Mouse (Mus musculus) kidney, embryonic 16.5 days (tissue): ENCODE measurements around the gene Gm11020. TPM values are rescaled to one million over a fixed set of nuclear protein-coding genes. Genes with fewer than 3 reads are reported as not detected.
"Not testable (repeated sequence)": the region's sequence is repeated elsewhere in the genome, so short reads cannot be mapped to it uniquely, and the experiment has no call there.

ENCODE experiments used
- ATAC-seq: fragments of 200-750 bp; cut with Nextera tagmentation; 2 replicates; pipeline ENCODE4 v1.8.0; 2017; ENCODE audit warnings: moderate TSS enrichment; ENCODE audit not compliant: low FRiP score, low TSS enrichment
- H3K27ac ChIP-seq: fragments of 300-500 bp; sonication (generic); 2 replicates; pipeline ENCODE4 v1.5.1; 2014; ENCODE audit warnings: low read length
- H3K27me3 ChIP-seq: fragments of 300-500 bp; sonication (generic); 2 replicates; pipeline ENCODE4 v1.6.1; 2014; ENCODE audit warnings: low read length, control low read depth, mixed read lengths; ENCODE audit not compliant: insufficient read depth
- H3K36me3 ChIP-seq: fragments of 300-500 bp; sonication (generic); 2 replicates; pipeline ENCODE4 v1.6.1; 2014; ENCODE audit warnings: low read length, control low read depth, mixed read lengths; ENCODE audit not compliant: insufficient read depth
- H3K4me1 ChIP-seq: fragments of 300-500 bp; sonication (generic); 2 replicates; pipeline ENCODE4 v1.6.1; 2014; ENCODE audit warnings: low read length, control low read depth, mixed read lengths; ENCODE audit not compliant: insufficient read depth
- H3K4me2 ChIP-seq: fragments of 300-500 bp; sonication (generic); replicated peaks from 2 replicates; pipeline ENCODE4 v1.6.1; 2014; ENCODE audit warnings: low read depth, low read length
- H3K4me3 ChIP-seq: fragments of 300-500 bp; sonication (generic); 2 replicates; pipeline ENCODE4 v1.5.1; 2014; ENCODE audit warnings: mild to moderate bottlenecking, low read length
- H3K9ac ChIP-seq: fragments of 300-500 bp; sonication (generic); replicated peaks from 2 replicates; pipeline ENCODE4 v1.6.1; 2014; ENCODE audit warnings: low read length
- H3K9me3 ChIP-seq: fragments of 300-500 bp; sonication (generic); 2 replicates; pipeline ENCODE4 v1.6.1; 2016; ENCODE audit warnings: low read length, control low read depth
- WGBS: fragments of 180-500 bp; shearing (Covaris S2); extraction: QIAGEN DNeasy Blood & Tissue Kit; methylation state at CpG from one replicate; pipeline ENCODE4 v1.1.7; 2014; 5-methylcytosine and 5-hydroxymethylcytosine counted together
- polyA plus RNA-seq: library from polyadenylated mRNA; unstranded; fragments of >200 nt; fragmentation: Nextera tagmentation; extraction: Ambion mirVana; gene quantifications from 2 replicates; pipeline ENCODE4 v1.2.1, GENCODE M21; 2015

The Gm11020 gene
- polyA plus RNA-seq, 1 experiment from 2014 or later: not detected

- H3K27me3 ChIP-seq, H3K4me2 ChIP-seq, H3K36me3 ChIP-seq, H3K9ac ChIP-seq, H3K9me3 ChIP-seq, H3K4me1 ChIP-seq, H3K4me3 ChIP-seq, H3K27ac ChIP-seq, ATAC-seq: not testable (repeated sequence)
- 85% methylated on average over 12 of the region's 12 CpGs for whole genome bisulfite sequencing
Measured at GRCm38 (mm10) chr8:104321930-104322329, 563 bp downstream of the Gm11020 start, which contains the start of gene Cmtm2b. TSS of gene Cmtm2b (plus strand) at chr8:104322230.

GRCm38 (mm10) chr8:104332665-104333631, 11.6 kb downstream of the Gm11020 start:
- Histone ChIP-seq H3K27me3 (no peaks in the 10 kb centered on the region), H3K4me1 (no peaks in the 10 kb centered on the region), H3K9ac (no peak overlapping the region), H3K9me3 (no peaks in the 10 kb centered on the region; the same call in 1 of the 2 replicates), H3K4me2 (no peak overlapping the region), H3K27ac (no peak overlapping the region), H3K36me3 (no peaks in the 10 kb centered on the region), H3K4me3 (no peak overlapping the region)
- no peak for ATAC-seq
- 75% methylated on average over 5 of the region's 5 CpGs for WGBS

- H3K27ac ChIP-seq: no peak overlapping the region
- H3K4me2 ChIP-seq: no peak overlapping the region
- H3K27me3 ChIP-seq: no peaks in the 10 kb centered on the region
- no peaks in the 10 kb centered on the region for H3K36me3 ChIP-seq
- WGBS: 77% methylated on average over 5 of the region's 5 CpGs
- no peak overlapping the region for H3K9ac ChIP-seq
- no peak overlapping the region for H3K4me3 ChIP-seq
- no peaks in the 10 kb centered on the region for H3K4me1 ChIP-seq
- no peak for ATAC-seq
- no peaks in the 10 kb centered on the region; the same call in 1 of the 2 replicates for H3K9me3 ChIP-seq
Measured at GRCm38 (mm10) chr8:104333786-104334185, 12.4 kb downstream of the Gm11020 start.

GRCm38 (mm10) chr8:104334196-104334595, 12.8 kb downstream of the Gm11020 start:
- Histone ChIP-seq H3K4me3 (no peak overlapping the region), H3K27ac (no peak overlapping the region), H3K4me2 (no peak overlapping the region), H3K36me3 (no peaks in the 10 kb centered on the region), H3K9me3 (no peaks in the 10 kb centered on the region; the same call in 1 of the 2 replicates), H3K9ac (no peak overlapping the region), H3K4me1 (peaks cover under 1% of the 10 kb centered on the region; the same call in 1 of the 2 replicates), H3K27me3 (no peaks in the 10 kb centered on the region)
- no peak for ATAC-seq
- 69% methylated on average over 1 of the region's 1 CpGs for whole genome bisulfite sequencing

- Histone ChIP-seq H3K9me3 (no peaks in the 10 kb centered on the region; the same call in 1 of the 2 replicates), H3K36me3 (no peaks in the 10 kb centered on the region), H3K4me1 (peaks cover 12% of the 10 kb centered on the region), H3K4me3 (no peak overlapping the region), H3K4me2 (no peak overlapping the region), H3K27ac (no peak overlapping the region), H3K9ac (no peak overlapping the region), H3K27me3 (no peaks in the 10 kb centered on the region)
- WGBS: 83% methylated on average over 1 of the region's 1 CpGs
- no peak for ATAC-seq
Measured at GRCm38 (mm10) chr8:104336806-104337205, 15.4 kb downstream of the Gm11020 start.

- H3K4me2 ChIP-seq: no peak overlapping the region
- ATAC-seq: no peak
- H3K4me1 ChIP-seq: peaks cover 14% of the 10 kb centered on the region
- H3K4me3 ChIP-seq: no peak overlapping the region
- no peaks in the 10 kb centered on the region for H3K36me3 ChIP-seq
- no peak overlapping the region for H3K27ac ChIP-seq
- WGBS: 57% methylated on average over 3 of the region's 3 CpGs
- no peak overlapping the region for H3K9ac ChIP-seq
- H3K27me3 ChIP-seq: no peaks in the 10 kb centered on the region
- H3K9me3 ChIP-seq: no peaks in the 10 kb centered on the region; the same call in 1 of the 2 replicates
Measured at GRCm38 (mm10) chr8:104337890-104338289, 16.5 kb downstream of the Gm11020 start.

GRCm38 (mm10) chr8:104339229-104339982, 18.0 kb downstream of the Gm11020 start, which contains the start of gene Cmtm3:
TSS of gene Cmtm3 (plus strand) at chr8:104339410.
- Histone ChIP-seq H3K27me3 (no peaks in the 10 kb centered on the region), H3K36me3 (0 out of 2 replicates have a peak, but pooled peaks cover 4% of the 10 kb centered on the region), H3K4me3 (peak within 1 kb of the TSS; percentile 75), H3K27ac (peak within 1 kb of the TSS; percentile 43), H3K9ac (peak within 1 kb of the TSS; percentile 88), H3K9me3 (no peaks in the 10 kb centered on the region; the same call in 1 of the 2 replicates), H3K4me2 (peak within 1 kb of the TSS; percentile 78), H3K4me1 (peaks cover 18% of the 10 kb centered on the region)
- WGBS: 16% methylated on average over 16 of the region's 18 CpGs
- ATAC-seq: 0 out of 2 replicates have a peak, but pooled peaks have one; percentile 1

- Histone ChIP-seq H3K4me2 (peak overlapping the region; percentile 78), H3K27me3 (no peaks in the 10 kb centered on the region), H3K4me3 (peak overlapping the region; percentile 75), H3K9ac (peak overlapping the region; percentile 88), H3K36me3 (0 out of 2 replicates have a peak, but pooled peaks cover 9% of the 10 kb centered on the region), H3K9me3 (no peaks in the 10 kb centered on the region; the same call in 1 of the 2 replicates), H3K4me1 (peaks cover 18% of the 10 kb centered on the region), H3K27ac (peak overlapping the region; percentile 43)
- WGBS: 0% methylated on average over 6 of the region's 6 CpGs
- ATAC-seq: peak; percentile 10
Measured at GRCm38 (mm10) chr8:104339983-104340232, 18.5 kb downstream of the Gm11020 start.

GRCm38 (mm10) chr8:104340233-104341105, 19.1 kb downstream of the Gm11020 start:
- peaks cover 18% of the 10 kb centered on the region for H3K4me1 ChIP-seq
- H3K27me3 ChIP-seq: no peaks in the 10 kb centered on the region
- peak; percentile 76 for ATAC-seq
- H3K9me3 ChIP-seq: no peaks in the 10 kb centered on the region; the same call in 1 of the 2 replicates
- whole genome bisulfite sequencing: under 1% methylated on average over 49 of the region's 54 CpGs
- H3K27ac ChIP-seq: peak overlapping the region; percentile 90
- peak overlapping the region; percentile 88 for H3K9ac ChIP-seq
- peak overlapping the region; percentile 75 for H3K4me3 ChIP-seq
- H3K36me3 ChIP-seq: peaks cover 9% of the 10 kb centered on the region; the same call in 1 of the 2 replicates
- H3K4me2 ChIP-seq: peak overlapping the region; percentile 78
